Mouse (Mus musculus) megakaryocyte, adult 5-6 weeks (primary cell): ENCODE measurements around the gene Magoh. TPM values are rescaled to one million over a fixed set of nuclear protein-coding genes. Genes with fewer than 3 reads are reported as not detected.
A peak's percentile ranks its signal among the peaks of the same experiment; 100 is the strongest.

Experiments used
- ATAC-seq: 2 replicates; pipeline ENCODE4 v1.8.0; 2016; ENCODE audit warnings: mild to moderate bottlenecking, inconsistent platforms; ENCODE audit not compliant: poor library complexity, severe bottlenecking
- total RNA-seq, 2 experiments: library from RNA; stranded (forward) in 1 of 2; stranded (reverse) in 1 of 2; fragments of 153-499, 151-499 nt in 1 of 2; fragments of 221-1000, 200-1000 nt in 1 of 2; gene quantifications; 2 replicates each; pipeline versions ENCODE4 v1.2.3 to v1.2.4; 2015 to 2017

The Magoh gene
- total RNA-seq, 2 experiments from 2014 or later: 134 to 208 TPM

DNA sequence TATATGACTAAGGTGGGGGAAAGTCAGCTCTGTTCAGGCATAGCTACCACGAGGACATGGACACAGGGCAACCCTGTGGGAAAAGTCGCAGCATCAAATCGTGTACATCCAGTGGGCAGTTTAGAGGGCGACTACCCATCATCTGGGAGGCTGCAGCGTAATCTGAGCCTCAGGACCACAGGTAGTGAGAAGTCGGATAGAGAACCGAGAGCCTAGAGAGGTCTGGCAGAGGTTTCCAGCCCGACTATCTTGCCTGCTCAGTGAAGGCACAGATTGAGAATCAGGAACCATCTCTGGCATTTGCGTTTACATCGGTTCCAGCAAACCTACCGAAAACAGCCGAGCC lies 9.8 kb downstream of the Magoh start:
- ATAC-seq: 0 out of 2 replicates have a peak, but pooled peaks have one; percentile 0

DNA sequence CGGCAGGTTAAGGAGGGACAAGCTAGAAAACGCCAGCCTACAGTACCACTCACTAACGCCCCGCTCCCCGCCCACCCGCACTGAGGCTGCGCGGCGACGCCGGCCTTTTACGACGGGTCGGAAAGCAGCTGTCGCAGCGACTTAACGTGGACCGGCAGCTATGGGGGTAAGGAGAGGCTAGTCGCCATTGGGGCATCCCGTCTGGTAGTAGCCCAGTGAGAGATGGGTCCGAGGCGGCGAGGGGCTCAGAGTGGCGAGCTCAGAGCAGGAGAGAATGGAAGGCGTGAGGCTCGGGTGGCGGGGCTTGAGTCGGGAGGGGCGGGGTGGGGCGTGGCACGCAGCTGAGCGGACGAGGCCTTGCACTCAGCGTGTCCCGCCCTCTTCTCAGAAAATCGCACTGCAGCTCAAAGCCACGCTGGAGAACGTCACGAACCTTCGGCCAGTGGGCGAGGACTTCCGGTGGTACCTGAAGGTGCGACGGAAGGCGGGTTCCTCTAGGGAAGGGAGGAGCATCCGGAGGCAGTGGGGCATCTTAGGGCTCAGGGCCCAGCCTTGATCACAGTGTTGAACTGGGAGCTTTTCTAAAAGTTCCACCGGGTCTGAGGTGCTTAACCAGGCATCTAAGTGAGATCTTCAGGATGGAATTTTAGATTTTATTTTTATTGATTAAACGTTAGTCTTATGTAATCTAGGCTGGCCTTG lies 10.3 kb downstream of the Magoh start, which contains the start of gene 0610037L13Rik:
0610037L13Rik (plus strand) TSS at position 83 of the 702 bp plus-strand sequence.
- peak; percentile 91 for ATAC-seq

DNA sequence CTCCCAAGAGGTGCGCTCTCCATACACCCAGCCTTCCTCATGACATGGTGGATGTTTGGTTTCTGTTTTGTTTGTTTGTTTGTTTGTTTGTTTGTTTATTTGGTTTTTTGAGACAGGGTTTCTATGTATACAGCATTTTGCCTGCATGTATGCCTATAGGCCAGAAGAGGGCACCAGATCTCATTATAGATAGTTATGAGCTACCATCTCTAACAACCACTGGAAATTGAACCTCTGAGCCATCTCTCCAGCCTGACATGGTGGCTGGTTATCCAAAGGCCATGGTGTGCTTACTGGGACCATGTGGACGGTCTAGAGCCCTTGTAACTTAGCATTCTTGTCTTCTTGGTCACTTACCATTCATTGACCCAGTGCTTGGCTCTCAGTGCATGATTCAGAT lies 13.1 kb downstream of the Magoh start:
- ATAC-seq: no peak

DNA sequence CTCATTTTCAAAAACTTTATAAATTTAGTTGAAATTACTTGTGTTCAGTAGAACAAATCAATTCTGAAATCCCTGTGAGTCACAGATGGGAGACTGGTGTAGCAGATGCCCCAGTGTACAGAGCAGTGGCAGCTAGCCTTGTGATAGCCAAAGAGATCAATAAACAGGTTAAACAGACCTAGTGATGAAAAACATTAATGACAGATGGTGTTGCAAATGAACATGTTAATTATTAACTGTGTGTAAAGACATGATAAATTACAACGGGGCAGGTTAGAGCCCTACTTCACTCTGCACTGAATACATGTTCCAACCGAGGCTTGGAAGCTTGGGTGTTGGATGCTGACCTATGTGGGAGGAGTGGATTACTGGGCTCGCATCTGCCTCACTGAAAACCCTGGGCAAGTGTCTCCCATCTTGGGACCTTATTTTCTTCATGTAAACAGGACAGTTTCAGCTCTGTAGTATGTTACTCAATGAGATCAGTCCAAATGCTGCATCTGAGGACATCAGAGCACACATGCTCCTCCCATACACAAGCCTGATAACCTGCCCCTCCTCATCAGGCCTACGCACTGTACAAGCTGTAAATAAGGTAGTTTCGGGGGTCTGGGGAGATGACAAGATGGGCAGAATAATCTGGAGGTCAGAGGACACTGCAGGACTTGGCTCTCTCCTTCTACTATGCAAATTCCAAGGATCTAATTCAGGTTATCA lies 19.8 kb downstream of the Magoh start:
- ATAC-seq: no peak

DNA sequence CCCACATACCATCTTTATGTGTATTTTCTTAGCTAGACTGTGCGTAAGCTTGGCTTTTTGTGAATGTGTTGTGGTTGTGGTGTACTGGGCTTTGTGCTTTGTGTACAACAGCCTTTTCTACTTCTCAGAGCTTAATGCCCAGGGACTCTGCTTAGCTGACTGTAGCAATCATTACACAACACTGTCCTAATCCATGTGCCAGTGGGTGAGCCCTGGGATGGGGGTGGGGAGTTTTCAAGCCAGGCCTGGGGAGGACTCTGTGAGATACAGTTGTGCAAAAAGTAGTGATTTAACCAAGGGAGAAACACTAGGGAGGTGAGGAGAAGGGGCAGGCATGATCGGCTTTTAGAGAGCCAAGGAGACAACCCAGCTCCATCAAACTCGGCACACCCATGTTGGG lies 20.7 kb downstream of the Magoh start:
- ATAC-seq: no peak

DNA sequence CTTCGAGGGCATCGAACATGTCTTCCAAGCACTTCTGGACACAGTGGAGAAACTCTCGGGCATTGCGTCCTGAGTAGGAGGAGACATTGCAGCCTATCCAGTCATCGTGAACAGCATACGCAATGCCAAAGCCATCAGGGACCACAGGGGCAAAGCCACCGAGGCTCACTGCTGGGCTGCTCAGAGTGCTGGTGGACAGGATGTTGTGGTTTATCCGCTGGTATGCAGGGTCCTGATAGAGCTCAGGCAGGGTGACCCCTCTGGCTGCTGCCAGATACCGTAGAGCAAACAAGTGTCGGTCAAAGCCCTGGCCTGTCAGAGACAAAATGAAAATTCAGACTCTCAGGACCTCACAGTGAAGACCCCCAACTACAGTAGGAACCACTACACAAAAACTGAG lies 24.7 kb downstream of the Magoh start:
- ATAC-seq: no peak

DNA sequence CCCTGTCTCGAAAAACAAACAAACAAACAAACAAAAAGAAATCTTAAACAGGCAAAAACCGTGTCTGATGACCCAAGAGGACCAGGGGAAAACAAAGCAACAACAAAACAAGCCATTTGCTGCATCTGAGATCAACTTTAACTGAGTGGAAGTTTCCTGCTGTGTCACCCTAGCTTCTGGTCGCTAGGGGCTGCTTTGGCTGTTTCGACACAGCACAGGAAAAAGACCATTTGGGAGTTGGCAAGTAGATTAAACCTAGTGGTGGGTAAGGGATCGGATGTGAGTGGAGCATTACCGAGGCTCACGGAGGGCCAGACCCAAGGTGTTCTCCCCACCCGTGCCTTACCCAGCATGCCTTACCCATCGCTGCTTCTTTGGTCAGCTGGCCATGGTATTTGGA lies 27.0 kb downstream of the Magoh start:
- ATAC-seq: no peak

DNA sequence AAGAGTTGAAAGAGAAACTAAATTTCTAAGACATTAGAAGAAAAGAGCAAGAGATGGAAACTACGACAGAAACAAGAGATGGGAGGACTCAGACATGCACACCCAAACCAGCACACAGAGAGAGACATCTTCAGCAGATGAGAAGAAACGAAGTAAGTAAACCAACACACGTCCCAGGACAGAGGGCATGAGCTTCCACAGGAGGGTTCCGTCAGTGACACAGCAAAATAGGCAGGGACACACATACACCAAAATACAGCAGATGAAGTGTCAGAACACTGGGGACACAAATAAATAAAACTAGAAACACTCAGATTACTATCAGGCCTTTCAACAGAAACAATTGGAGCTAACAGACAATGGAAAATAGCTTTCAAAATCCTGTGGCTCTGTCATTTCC lies 30.5 kb downstream of the Magoh start:
- no peak for ATAC-seq

DNA sequence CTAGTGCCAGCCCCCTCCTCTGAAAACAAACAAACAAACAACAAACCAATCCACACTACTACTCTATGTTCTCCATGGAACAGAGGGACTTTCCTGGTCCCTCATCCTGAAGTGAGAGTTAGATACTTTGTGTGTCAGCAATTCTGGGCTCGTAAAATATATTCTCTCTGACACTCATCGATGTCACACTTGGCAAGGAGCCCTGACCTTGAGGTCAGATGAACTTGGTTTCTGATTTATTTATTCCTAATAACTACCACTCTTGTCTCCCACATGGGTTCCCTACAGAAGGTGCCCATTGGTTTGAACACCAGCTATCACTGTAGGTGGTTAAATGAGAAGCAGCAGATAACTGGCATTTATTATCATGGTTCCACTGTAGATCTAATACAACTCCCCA lies 40.8 kb downstream of the Magoh start:
- no peak for ATAC-seq

DNA sequence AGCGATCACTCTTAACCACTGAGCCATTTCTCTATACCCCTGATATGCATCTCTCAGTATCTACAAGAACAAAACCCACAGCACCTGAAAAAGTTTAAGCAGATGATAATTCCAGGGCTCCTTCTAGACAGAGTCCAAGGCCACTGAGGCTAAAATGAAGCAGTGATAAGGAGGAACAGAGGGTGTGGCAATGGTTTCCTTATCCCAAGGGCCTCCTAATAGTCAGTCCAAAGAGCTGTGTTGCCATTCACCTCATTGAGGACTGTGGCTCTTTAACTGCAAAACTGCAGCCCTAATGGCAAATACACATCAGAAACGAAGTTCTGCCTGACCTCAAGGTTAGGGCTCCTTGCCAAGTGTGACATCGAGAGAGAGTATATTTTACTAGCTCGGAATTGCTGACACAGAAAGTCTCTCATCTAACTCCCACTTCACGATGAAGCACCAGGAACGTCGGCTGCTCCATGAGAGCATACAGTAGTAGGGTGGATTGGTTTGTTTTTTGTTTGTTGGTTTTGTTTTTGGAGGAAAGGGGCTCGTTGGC lies 41.7 kb downstream of the Magoh start:
- no peak for ATAC-seq

DNA sequence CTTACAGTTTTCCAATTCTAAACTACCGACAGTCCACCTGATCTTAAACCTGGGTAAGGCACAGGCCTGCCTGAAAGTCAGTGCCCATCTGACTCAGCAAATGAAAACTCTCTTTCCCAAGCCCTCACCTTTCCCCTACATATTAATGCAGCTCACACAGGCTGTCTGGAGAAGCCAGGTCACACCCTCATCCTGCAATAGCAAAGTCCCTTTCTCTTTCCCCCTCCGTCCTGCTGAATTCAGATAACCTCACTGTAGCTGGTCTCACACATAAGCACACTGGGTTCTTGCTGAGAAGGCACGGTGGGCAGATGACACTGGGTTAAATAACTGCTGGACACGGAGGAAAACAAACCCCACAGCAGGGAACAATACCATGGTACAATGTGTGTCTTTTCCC lies 42.4 kb downstream of the Magoh start:
- ATAC-seq: no peak

DNA sequence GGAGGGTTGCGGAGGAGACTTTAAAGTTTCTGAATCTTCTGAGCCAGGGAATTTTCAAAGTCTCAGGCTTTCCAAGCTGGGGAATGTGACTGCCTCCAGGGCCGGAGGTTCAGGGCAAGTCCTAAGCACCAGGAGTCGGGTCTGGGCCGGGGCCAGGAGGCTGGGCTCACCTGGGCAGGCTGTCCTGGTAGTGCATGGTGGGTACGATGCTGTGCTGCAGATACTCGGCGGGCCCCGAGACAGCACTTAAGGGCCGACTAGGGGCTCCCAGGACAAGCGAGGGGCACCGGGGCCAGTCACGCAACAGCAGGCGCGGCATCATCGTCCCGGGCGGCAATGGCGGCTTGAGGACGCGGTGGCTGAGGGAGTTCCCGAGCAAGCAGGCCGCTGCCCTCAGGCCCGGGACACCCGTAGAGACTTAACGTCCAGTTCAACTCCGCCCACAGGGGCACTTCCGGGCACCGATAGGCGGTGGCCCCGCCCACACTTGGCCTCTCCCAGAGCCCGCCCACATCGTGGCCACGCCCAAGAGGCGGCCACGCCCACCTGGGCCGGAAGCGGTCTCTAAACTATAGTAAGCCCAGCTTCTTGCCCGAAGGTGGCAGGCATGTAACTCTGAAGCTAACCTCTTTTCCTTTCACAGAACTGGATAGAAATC lies 43.7 kb downstream of the Magoh start, which contains the start of gene Cpt2:
Cpt2 (minus strand) TSS at position 466 of the 658 bp plus-strand sequence.
- peak; percentile 98 for ATAC-seq

DNA sequence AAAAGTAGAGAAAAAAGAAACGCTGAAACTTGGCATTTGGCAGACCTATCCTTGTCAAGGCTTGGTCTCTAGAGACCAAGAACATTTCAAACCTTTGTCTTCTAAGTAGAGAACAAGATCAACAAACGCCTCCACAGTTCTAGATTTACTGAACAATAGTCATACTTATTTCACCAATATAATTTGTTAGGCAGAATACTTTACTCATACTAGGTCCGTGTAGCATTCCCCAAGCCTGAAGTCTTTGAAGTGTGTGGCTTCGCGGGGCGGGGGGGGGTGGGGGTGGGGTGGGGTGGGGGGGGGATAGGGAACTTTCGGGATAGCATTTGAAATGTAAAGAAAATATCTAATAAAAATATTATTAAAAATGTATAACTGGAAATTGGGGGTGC lies 44.2 kb downstream of the Magoh start:
- ATAC-seq: no peak

DNA sequence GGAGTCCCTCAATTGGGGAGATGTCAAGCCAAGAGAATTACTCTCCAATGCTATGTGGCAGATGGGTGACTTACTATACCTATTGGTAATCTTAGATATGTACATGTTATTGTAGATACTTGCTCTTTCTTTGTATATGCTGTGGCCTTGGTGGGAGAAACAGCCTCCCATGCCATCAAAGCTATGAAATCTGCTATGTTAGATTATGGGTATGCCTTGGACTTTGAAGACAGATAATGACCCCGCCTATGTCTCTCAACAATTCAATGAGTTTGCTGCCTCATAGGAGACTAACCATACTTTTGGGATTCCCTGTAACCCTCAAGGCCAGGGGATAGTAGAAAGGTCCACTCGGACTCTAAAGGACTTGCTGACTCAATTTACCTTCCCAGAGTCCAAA lies 48.7 kb downstream of the Magoh start:
- ATAC-seq: no peak

DNA sequence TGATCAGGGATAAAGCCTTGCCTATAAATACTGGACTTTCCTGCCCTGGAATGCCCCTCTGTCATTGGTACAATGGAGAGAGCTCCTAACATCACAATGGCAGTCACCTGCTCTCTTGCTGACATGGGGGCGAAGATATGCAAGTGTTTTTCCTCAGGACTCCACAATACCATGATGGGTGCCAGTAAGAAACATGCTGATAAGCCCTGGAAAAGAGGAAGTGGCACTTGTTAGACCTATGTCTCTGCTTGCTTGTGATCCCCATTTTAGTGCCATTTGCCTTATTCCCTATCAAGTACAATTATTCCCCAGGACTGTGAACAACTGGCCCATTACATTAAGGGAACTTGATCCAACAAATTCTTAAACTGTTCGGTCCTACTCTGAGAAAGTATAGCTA lies 49.2 kb downstream of the Magoh start:
- no peak for ATAC-seq

DNA sequence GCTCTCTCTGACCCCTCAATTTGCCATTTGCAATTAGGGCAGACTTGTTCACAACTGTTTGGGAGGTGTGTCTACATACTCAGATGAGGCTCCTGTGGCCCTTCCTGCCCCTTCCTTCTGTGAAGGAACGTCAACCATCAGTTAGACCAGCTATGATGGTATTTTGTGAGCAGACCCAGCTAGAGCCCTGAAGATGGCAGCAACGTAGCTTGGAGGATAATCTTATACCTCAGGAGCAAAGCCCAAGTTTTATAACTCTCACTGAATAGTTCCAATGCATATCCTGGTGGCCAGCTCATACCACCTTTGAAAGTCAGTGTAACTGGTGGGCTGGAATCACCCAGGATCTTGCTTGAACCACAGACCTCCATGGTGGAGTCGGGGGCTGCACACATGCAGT lies 51.9 kb downstream of the Magoh start:
- ATAC-seq: no peak

DNA sequence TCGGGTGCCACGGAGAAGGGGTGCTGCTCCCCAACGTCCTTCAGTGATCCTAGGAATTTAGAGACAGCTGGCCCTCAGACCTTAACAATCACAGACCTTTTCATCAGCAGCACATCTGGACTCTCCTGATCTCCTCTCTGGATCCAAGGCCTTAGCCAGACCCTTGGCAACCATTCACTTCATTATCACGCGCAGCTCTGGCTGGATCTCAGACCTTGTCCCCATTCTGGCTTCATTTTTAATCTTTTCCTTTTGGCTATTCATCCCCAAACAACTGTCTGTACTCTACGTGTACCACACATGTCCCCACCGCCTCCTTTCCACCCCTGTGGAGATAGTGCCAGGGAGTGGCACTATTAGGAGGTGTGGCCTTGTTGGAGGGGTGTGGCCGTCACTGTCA lies 53.7 kb downstream of the Magoh start:
- no peak for ATAC-seq

DNA sequence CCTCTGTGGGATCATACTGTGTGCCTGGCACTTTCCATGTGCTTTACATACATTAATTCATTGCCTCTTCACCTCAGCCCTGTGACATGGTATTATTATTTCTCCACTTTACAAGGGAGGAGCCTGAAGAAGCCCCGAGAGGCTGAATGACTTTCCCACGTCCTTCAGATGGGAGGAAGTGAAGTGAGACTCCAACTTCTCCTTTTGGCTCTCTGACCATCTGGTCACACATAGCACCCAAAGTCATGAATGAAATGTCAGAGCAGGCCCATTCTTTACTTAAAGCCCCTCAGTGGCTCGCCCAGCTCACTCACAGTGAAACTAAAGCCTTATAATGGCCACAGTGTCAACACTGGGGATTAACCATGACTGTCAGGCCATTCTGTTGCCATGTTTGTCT lies 55.7 kb downstream of the Magoh start:
- ATAC-seq: peak; percentile 82
